Mouse (Mus musculus): ENCODE measurements at regions not wholly inside any gene's neighbourhood (a gene's known extent, or its start where the extent isn't known, plus 50 kb on each side); places are given as distances from the start of the nearest gene placed in this dataset.

DNA sequence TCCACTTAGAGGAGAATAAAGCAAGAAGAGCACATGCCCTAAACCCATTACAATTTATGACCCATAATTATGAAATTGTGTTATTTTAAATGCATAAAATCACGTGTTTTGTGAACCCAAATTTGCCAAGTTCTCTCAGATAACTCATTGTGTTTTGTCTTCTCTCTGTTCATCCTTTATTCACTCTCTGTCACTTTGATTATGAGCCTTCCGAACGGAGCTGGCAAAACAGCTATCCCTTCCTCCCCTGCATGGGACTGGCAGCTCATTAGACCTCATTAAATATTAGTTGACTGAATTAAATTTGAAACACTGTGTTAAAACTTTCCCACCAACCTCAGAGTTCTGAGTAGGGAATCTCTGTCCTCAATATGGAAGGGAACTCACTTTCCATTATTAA is 587.2 kb downstream of the Tmem132b start:
- H3K27ac ChIP-seq (ENCODE audit: insufficient read depth, low read depth, low read length), result no peak overlapping the region
- no peaks in the 10 kb centered on the region for H3K27me3 ChIP-seq (ENCODE audit: control insufficient read depth, insufficient read depth, low read length)
- no peak for TF ChIP-seq CTCF (IDR thresholded peaks at IDR 0.05; ENCODE audit: extremely low read depth, insufficient read length, insufficient replicate concordance, low read depth, low read length)

DNA sequence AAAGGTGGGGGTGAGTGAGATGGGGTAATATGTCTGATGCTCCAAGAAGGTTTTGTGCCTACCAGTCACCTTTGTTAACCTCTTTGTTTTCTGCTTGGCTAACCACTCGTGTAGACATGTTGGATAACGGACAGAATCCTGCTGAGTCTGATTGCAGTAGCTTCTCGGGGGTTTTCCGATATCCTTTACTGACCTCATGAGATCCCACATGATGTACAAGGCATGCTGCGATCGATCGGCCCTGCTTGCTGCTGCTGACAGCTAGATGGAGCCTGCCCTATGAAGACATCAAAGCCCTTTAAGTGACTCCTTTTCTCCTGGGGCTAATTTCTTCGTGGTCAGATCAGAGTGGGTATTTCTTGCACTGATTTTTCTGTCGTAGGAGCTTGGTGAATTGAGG is 591.6 kb downstream of the Tmem132b start:
- Histone ChIP-seq H3K27ac (ENCODE audit: insufficient read depth, low read depth, low read length) (no peak overlapping the region), H3K4me3 (ENCODE audit: low read depth, low read length) (no peak overlapping the region), H3K4me1 (ENCODE audit: control insufficient read depth, insufficient read depth, insufficient read length, low read length) (no peaks in the 10 kb centered on the region), H3K27me3 (ENCODE audit: control insufficient read depth, insufficient read depth, low read length) (no peaks in the 10 kb centered on the region), H3K36me3 (ENCODE audit: control insufficient read depth, insufficient read depth, low read length) (no peaks in the 10 kb centered on the region)
- WGBS, result 81% methylated on average over 9 of the region's 9 CpGs
- no peak for TF ChIP-seq CTCF (IDR thresholded peaks at IDR 0.05; ENCODE audit: extremely low read depth, insufficient read length, insufficient replicate concordance, low read depth, low read length)
- TF ChIP-seq POLR2A (IDR thresholded peaks at IDR 0.05; ENCODE audit: low read depth, low read length), result no peak

More for the DNA sequence above, 587.2 kb downstream of the Tmem132b start:
- WGBS, result 57% methylated on average over 3 of the region's 3 CpGs
- Histone ChIP-seq H3K4me1 (ENCODE audit: control insufficient read depth, insufficient read depth, insufficient read length, low read length) (no peaks in the 10 kb centered on the region), H3K4me3 (ENCODE audit: low read depth, low read length) (no peak overlapping the region), H3K36me3 (ENCODE audit: control insufficient read depth, insufficient read depth, low read length) (no peaks in the 10 kb centered on the region)

DNA sequence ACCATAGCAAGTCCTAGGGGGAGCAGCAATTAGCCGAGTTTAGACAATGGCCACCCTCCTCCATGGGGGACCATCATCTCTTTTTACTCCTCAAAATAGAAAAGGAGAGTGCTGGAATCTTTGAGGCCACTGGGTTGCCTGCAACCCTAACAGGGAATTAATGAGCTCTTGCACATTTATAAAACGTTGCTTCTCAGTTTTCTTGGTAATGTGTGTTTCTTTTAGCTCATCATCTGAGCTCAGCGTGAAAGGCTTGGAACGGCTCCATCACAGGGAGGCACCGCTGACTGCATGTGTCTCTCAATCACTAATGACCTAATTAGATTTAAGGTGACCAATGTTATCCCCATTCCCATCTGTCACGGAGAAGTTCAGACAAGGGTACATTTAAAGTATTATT is 595.9 kb downstream of the Tmem132b start:
- Histone ChIP-seq H3K4me1 (ENCODE audit: control insufficient read depth, insufficient read depth, insufficient read length, low read length) (no peaks in the 10 kb centered on the region), H3K27ac (ENCODE audit: insufficient read depth, low read depth, low read length) (no peak overlapping the region), H3K27me3 (ENCODE audit: control insufficient read depth, insufficient read depth, low read length) (no peaks in the 10 kb centered on the region), H3K4me3 (ENCODE audit: low read depth, low read length) (no peak overlapping the region), H3K36me3 (ENCODE audit: control insufficient read depth, insufficient read depth, low read length) (no peaks in the 10 kb centered on the region)
- TF ChIP-seq CTCF (IDR thresholded peaks at IDR 0.05; ENCODE audit: extremely low read depth, insufficient read length, insufficient replicate concordance, low read depth, low read length), result no peak
- no peak for TF ChIP-seq POLR2A (IDR thresholded peaks at IDR 0.05; ENCODE audit: low read depth, low read length)
- 80% methylated on average over 6 of the region's 6 CpGs for WGBS

DNA sequence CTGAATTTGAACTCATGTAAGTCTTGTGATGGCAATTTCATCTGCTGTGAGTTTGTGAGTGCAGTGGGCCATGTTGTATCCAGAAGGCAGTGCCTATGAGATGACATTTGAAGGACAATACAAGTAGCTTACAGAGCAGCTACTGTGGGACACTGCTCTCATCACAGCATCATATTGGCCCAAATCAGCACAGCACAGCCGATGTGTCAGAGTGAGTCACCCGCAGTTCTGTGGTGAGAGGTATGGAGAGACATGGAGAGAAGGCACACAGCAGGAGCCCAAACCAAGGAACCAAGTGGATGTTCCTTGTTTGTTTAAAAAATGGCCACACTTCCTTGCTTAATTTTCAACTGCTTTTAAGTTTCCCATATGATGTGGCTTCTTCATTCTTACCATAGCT is 617.3 kb downstream of the Tmem132b start:
- WGBS, result 90% methylated on average over 2 of the region's 2 CpGs
- Histone ChIP-seq H3K27ac (ENCODE audit: insufficient read depth, low read depth, low read length) (no peak overlapping the region), H3K27me3 (ENCODE audit: control insufficient read depth, insufficient read depth, low read length) (no peaks in the 10 kb centered on the region), H3K36me3 (ENCODE audit: control insufficient read depth, insufficient read depth, low read length) (no peaks in the 10 kb centered on the region), H3K4me1 (ENCODE audit: control insufficient read depth, insufficient read depth, insufficient read length, low read length) (no peaks in the 10 kb centered on the region), H3K4me3 (ENCODE audit: low read depth, low read length) (no peak overlapping the region)
- no peak for TF ChIP-seq CTCF (IDR thresholded peaks at IDR 0.05; ENCODE audit: extremely low read depth, insufficient read length, insufficient replicate concordance, low read depth, low read length)
- TF ChIP-seq POLR2A (IDR thresholded peaks at IDR 0.05; ENCODE audit: low read depth, low read length), result no peak

DNA sequence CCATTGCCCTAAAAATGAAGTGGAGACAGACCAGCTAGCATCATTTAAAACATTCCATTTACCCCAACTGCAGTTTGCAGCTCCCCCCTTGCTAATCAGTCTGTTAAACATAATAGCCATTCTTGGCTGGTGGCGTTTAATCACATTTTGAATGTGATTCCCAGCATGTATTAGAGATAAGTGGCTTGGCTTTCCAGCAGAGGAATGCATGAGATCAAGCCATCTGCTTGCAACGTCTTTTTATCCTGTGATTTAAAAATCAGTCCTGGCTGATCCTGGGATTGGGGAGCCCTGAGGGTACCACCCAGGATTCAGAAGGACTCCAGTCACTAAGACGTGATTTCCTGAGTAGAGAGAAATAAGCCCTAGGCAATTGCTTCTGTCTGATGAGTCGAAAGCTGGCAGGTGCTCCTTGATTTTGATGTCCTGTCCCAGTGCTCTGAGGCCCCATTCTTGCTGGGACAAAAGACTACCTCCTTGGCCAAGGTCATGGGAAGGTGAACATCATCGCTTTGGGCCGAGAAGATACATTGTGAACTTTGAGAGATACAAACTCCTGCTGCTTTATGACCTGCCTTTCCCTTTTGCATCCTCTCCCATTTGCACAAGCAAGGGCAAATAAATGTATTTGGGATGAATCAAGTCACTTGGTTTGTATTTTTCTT is 623.8 kb downstream of the Tmem132b start:
- WGBS, result 47% methylated on average over 6 of the region's 6 CpGs
- no peaks in the 10 kb centered on the region for H3K36me3 ChIP-seq (ENCODE audit: control insufficient read depth, insufficient read depth, low read length)

DNA sequence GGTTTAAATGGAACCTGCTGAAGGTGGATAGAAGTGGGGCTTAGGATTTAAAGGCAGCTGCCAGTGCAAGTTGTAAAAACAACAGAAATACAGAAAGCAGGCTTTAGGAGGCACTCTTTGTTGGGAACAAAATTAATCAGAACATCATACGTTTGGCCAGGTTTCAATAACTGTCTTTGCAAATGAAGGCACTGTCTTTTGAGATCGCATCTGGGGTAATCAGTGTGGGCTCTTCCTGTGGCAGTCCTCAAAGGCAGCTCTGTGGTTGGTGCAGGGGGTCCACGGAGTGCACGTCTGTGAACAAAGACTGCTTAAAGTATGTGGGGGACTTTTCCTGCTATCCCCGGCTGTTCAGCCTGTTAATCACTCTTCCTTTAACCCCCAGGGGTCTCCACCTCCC is 654.5 kb downstream of the Tmem132b start:
- WGBS, result 78% methylated on average over 5 of the region's 5 CpGs
- TF ChIP-seq POLR2A (IDR thresholded peaks at IDR 0.05; ENCODE audit: low read depth, low read length) (no peak), CTCF (IDR thresholded peaks at IDR 0.05; ENCODE audit: extremely low read depth, insufficient read length, insufficient replicate concordance, low read depth, low read length) (no peak)
- Histone ChIP-seq H3K4me1 (ENCODE audit: control insufficient read depth, insufficient read depth, insufficient read length, low read length) (no peaks in the 10 kb centered on the region), H3K27ac (ENCODE audit: insufficient read depth, low read depth, low read length) (no peak overlapping the region), H3K27me3 (ENCODE audit: control insufficient read depth, insufficient read depth, low read length) (no peaks in the 10 kb centered on the region), H3K36me3 (ENCODE audit: control insufficient read depth, insufficient read depth, low read length) (no peaks in the 10 kb centered on the region), H3K4me3 (ENCODE audit: low read depth, low read length) (no peak overlapping the region)

More for the DNA sequence above, 623.8 kb downstream of the Tmem132b start:
- no peaks in the 10 kb centered on the region for H3K4me1 ChIP-seq (ENCODE audit: control insufficient read depth, insufficient read depth, insufficient read length, low read length)
- H3K27ac ChIP-seq (ENCODE audit: insufficient read depth, low read depth, low read length), result no peak overlapping the region
- H3K4me3 ChIP-seq (ENCODE audit: low read depth, low read length), result no peak overlapping the region
- no peaks in the 10 kb centered on the region for H3K27me3 ChIP-seq (ENCODE audit: control insufficient read depth, insufficient read depth, low read length)
- TF ChIP-seq CTCF (IDR thresholded peaks at IDR 0.05; ENCODE audit: extremely low read depth, insufficient read length, insufficient replicate concordance, low read depth, low read length) (no peak), POLR2A (IDR thresholded peaks at IDR 0.05; ENCODE audit: low read depth, low read length) (no peak)

DNA sequence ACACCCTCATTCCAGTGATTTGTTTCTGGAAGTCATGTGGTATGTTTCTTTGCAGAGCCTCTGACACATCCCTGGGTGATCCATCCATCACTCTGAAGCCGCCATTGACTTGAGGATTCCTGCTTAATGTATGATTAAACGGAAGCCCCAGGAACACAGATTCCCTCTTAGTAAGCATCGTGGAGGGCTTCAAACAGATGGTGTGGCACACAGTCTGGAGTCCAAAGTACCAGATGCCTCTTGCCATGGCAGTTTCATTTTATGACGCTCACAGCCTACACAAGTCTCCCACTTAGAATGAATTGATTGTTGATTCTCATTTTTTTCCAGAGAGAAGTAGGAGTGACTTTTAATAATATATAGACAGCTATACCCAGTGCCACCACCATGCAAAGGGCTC is 668.3 kb downstream of the Tmem132b start:
- 53% methylated on average over 4 of the region's 4 CpGs for WGBS
- Histone ChIP-seq H3K36me3 (ENCODE audit: control insufficient read depth, insufficient read depth, low read length) (no peaks in the 10 kb centered on the region), H3K4me3 (ENCODE audit: low read depth, low read length) (no peak overlapping the region), H3K27ac (ENCODE audit: insufficient read depth, low read depth, low read length) (no peak overlapping the region), H3K27me3 (ENCODE audit: control insufficient read depth, insufficient read depth, low read length) (no peaks in the 10 kb centered on the region), H3K4me1 (ENCODE audit: control insufficient read depth, insufficient read depth, insufficient read length, low read length) (no peaks in the 10 kb centered on the region)
- no peak for TF ChIP-seq CTCF (IDR thresholded peaks at IDR 0.05; ENCODE audit: extremely low read depth, insufficient read length, insufficient replicate concordance, low read depth, low read length)
- TF ChIP-seq POLR2A (IDR thresholded peaks at IDR 0.05; ENCODE audit: low read depth, low read length), result no peak

All from small intestine, adult 2 months (tissue).